Mouse (Mus musculus) liver, embryonic 18 days (tissue): ENCODE results near the gene Trmt61a. TPM values are rescaled to one million over a fixed set of nuclear protein-coding genes. Genes with fewer than 3 reads are reported as not detected.

Experiments used
- polyA plus RNA-seq: library from polyadenylated mRNA; depleted of rRNA; stranded (reverse); fragments of >200 nt; gene quantifications from 2 replicates; pipeline ENCODE4 v1.2.3, GENCODE M21; 2012; rRNA removed

The Trmt61a gene
- 11.3 and 12.2 TPM in 2 replicates for polyA plus RNA-seq

GRCm38 (mm10) chr12:111677882-111678669 lies at the start of gene Trmt61a:
Trmt61a (plus strand) TSS chr12:111678105.

GRCm38 (mm10) chr12:111672176-111672575 lies 5.7 kb upstream of the Trmt61a start, which contains the start of gene Ckb:
Ckb (minus strand) TSS chr12:111672338.

GRCm38 (mm10) chr12:111713004-111713651 lies 35.2 kb downstream of the Trmt61a start, which contains the start of the genes Bag5 and Apopt1:
Bag5 (minus strand) TSS chr12:111713257.
Apopt1 (plus strand) TSS chr12:111713261.

Other genes with a start within 250 kb of the Trmt61a start
- 36.6 and 38.5 TPM in 2 replicates for gene Tnfaip2, start 235.6 kb upstream of the Trmt61a start, polyA plus RNA-seq
- gene Gm266, start 192.3 kb upstream of the Trmt61a start, polyA plus RNA-seq = 0.58 and 0.59 TPM in 2 replicates
- 86.5 and 86.8 TPM in 2 replicates for gene Eif5, start 140.1 kb upstream of the Trmt61a start, polyA plus RNA-seq
- gene Mark3, start 103.6 kb upstream of the Trmt61a start, polyA plus RNA-seq = 18.8 and 21.0 TPM in 2 replicates
- gene Ckb, start 5.8 kb upstream of the Trmt61a start, polyA plus RNA-seq = 24.9 and 32.5 TPM in 2 replicates
- gene Bag5, start 35.2 kb downstream of the Trmt61a start, polyA plus RNA-seq = 9.0 and 10.4 TPM in 2 replicates
- gene Apopt1, start 35.2 kb downstream of the Trmt61a start, polyA plus RNA-seq = 13.6 TPM in 2 replicates
- gene Klc1, start 80.7 kb downstream of the Trmt61a start, polyA plus RNA-seq = 13.5 and 14.4 TPM in 2 replicates
- 5.3 and 8.0 TPM in 2 replicates for gene Xrcc3, start 135.8 kb downstream of the Trmt61a start, polyA plus RNA-seq
- 56.0 and 62.1 TPM in 2 replicates for gene Zfyve21, start 136.1 kb downstream of the Trmt61a start, polyA plus RNA-seq
- gene Ppp1r13b, start 230.0 kb downstream of the Trmt61a start, polyA plus RNA-seq = 3.1 and 3.5 TPM in 2 replicates